Mouse (Mus musculus) macrophage (primary cell): ENCODE results near the gene Grk2. TPM values are rescaled to one million over a fixed set of nuclear protein-coding genes. Genes with fewer than 3 reads are reported as not detected.
A peak's percentile ranks its signal among the peaks of the same experiment; 100 is the strongest.
"Not testable (repeated sequence)": the region's sequence is repeated elsewhere in the genome, so short reads cannot be mapped to it uniquely, and the experiment has no call there.

Source experiments
- H3K27ac ChIP-seq: fragments of 350-480 bp; formaldehyde crosslinking; 2 replicates; pipeline ENCODE4 v1.9.0; 2021
- H3K36me3 ChIP-seq: fragments of 350-480 bp; formaldehyde crosslinking; 2 replicates; pipeline ENCODE4 v1.9.0; 2021; ENCODE audit errors: inconsistent target
- H3K4me3 ChIP-seq: fragments of 350-480 bp; formaldehyde crosslinking; 2 replicates; pipeline ENCODE4 v1.9.0; 2021; ENCODE audit errors: inconsistent target
- H3K79me2 ChIP-seq: fragments of 350-480 bp; formaldehyde crosslinking; 2 replicates; pipeline ENCODE4 v1.9.0; 2021; ENCODE audit errors: inconsistent target
- WGBS: methylation state at CpG from one replicate; pipeline ENCODE4 v1.1.7; 2026; ENCODE audit warnings: inconsistent platforms; ENCODE audit not compliant: missing documents; 5-methylcytosine and 5-hydroxymethylcytosine counted together
- polyA plus RNA-seq: library from polyadenylated mRNA; stranded (reverse); fragments of 250-400 nt; gene quantifications from 3 replicates; pipeline ENCODE4 v1.2.4, GENCODE M21; 2018; ENCODE audit warnings: inconsistent platforms

Grk2 gene
- polyA plus RNA-seq, 1 experiment from 2014 or later, result 131 TPM

DNA sequence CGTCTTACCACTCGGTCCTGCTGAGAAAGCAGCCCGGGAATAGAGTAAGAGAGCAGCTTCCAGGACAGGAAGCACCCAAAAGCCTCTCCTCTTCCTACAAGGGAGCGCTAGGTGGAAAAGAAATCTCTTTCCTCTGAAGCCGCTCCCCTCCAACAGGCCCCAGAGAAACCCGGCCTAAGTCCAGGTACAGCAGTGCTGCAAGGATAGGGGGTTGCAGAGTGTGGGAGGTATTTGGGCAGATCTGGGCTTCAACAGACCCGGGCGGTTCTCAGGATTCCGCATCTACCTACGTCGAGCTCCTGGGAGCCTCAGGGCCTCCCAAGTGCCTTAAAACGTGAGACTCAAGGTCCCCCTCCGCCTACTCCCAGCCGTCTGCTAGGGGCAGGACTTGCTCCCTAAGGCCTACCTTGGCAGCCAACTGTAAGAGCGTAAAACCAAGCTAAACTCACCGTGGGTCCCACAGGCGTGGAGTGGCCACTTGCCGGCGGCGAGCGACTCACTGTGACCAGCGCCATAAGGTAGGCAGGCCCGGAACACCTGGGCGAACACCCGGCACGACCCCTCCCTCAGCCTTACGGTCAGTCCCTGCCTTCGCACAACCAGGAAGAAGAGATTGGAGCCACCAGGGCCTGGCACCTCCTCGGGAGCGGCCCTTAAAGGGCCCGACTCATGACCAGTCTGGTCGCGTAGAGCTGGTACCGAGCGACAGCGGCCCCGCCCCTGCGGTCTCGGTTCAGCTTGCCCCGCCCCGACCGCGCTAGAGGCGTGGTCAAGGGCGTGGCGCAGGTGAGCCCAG lies 37.3 kb downstream of the Grk2 start, which contains the start of gene Ssh3:
Ssh3 (minus strand) TSS at position 615 of the 796 bp plus-strand sequence.
- H3K79me2 ChIP-seq, result peaks cover 22% of the 10 kb centered on the region
- H3K27ac ChIP-seq, result peak within 1 kb of the TSS; percentile 62
- H3K36me3 ChIP-seq, result peaks cover 22% of the 10 kb centered on the region; the same call in 1 of the 2 replicates
- 6% methylated on average over 45 of the region's 46 CpGs for WGBS
- peak within 1 kb of the TSS; percentile 97 for H3K4me3 ChIP-seq

DNA sequence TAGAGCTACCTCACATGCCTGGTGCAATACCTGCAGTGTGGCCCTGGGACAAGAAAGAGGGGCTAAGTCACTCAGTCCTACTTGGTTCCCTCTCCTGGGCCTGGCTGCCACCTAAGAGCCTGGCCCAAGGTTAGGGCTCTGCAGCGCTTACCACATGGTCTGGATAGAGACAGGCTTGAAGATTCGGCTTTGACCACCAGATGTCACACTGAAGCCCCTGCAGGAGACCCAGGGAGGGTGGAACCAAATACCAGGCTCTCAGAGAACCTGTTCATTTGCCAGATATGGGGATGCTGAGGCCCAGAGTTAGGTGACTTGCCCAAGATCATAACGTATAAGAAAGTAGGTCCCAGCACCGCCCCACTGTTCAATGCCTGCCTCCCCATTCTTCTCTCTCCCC lies 40.1 kb downstream of the Grk2 start:
- Histone ChIP-seq H3K4me3 (no peak overlapping the region), H3K79me2 (peaks cover 22% of the 10 kb centered on the region), H3K27ac (no peak overlapping the region), H3K36me3 (peaks cover 22% of the 10 kb centered on the region; the same call in 1 of the 2 replicates)
- 81% methylated on average over 4 of the region's 4 CpGs for whole genome bisulfite sequencing

DNA sequence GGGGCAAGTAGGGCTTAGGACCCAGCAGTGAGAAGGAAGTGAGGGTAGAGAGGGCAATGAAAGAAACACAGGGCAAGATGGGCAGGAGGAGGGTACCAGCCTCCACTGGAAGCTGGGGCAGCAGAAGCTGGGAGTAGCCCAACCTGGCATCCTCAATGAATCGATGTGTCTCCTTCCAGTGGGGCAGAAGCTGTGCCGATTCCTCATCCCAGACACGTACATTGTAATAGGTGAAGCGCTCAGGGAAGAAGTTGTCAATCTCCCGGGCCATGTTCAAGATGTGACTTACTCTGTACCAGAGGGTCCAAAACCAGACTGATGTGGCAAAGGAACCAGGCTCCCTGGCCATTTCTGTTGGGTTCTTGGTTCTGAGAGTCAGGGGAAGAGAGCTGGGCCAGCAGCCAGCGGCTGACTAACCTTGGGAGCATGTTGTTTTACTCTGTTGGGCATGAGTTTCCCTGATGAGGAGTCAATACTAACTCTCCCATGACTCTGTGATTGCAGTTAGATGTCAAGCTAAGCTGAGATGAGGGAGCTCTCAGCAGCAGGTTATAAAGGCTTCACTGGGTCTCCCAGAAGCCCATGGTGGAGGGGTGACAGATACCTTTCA lies 41.7 kb downstream of the Grk2 start:
- peaks cover 22% of the 10 kb centered on the region; the same call in 1 of the 2 replicates for H3K36me3 ChIP-seq
- WGBS, result 100% methylated on average over 6 of the region's 6 CpGs
- 0 out of 2 replicates have a peak overlapping the region, but pooled peaks have one; percentile 88 for H3K27ac ChIP-seq
- no peak overlapping the region for H3K4me3 ChIP-seq
- peaks cover 22% of the 10 kb centered on the region for H3K79me2 ChIP-seq

DNA sequence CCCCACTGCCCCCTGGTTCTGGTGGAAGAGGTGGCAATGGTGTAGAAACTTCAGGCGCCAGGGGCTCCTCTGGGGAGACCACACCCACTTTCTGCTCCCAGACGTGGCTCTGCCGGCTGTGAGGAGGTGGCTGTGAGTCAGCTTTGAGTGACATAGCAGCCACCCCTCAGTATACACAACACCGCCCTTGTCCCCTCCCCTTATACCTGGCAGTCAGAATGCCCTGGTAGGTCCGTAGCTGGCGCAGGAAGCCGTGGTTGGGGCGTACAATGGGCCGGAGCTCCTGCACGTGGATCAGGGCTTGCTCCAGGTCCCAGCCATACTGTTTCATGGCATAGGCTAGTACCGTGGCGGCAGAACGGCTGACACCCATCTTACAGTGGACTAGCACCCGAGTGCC lies 42.3 kb downstream of the Grk2 start:
- peak overlapping the region; percentile 88 for H3K27ac ChIP-seq
- peaks cover 19% of the 10 kb centered on the region for H3K79me2 ChIP-seq
- H3K36me3 ChIP-seq, result peaks cover 22% of the 10 kb centered on the region; the same call in 1 of the 2 replicates
- no peak overlapping the region for H3K4me3 ChIP-seq
- 57% methylated on average over 14 of the region's 14 CpGs for WGBS

DNA sequence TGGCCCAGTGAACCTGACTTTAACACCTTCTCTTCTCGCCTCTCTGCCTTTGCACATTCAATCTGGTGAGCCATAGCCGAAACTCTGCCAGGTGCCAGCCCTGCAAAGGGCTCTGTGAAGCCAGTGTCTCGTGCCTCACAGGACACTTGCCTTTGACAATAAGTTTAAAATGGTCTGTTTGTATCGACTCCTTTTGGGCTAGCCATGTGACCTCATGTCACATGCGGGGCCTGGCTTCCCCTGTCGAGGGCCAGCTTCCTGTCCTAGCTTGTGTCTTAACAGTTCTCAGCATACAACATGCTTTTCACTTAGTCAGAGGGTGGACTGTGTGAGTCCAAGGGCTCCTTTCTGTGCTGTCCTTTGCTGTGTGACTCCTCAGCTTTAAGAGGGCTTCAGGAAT lies 43.3 kb downstream of the Grk2 start:
- Histone ChIP-seq H3K79me2 (peaks cover 9% of the 10 kb centered on the region), H3K4me3 (no peak overlapping the region), H3K36me3 (peaks cover 22% of the 10 kb centered on the region; the same call in 1 of the 2 replicates), H3K27ac (peak overlapping the region; percentile 88)
- 29% methylated on average over 6 of the region's 6 CpGs for WGBS

DNA sequence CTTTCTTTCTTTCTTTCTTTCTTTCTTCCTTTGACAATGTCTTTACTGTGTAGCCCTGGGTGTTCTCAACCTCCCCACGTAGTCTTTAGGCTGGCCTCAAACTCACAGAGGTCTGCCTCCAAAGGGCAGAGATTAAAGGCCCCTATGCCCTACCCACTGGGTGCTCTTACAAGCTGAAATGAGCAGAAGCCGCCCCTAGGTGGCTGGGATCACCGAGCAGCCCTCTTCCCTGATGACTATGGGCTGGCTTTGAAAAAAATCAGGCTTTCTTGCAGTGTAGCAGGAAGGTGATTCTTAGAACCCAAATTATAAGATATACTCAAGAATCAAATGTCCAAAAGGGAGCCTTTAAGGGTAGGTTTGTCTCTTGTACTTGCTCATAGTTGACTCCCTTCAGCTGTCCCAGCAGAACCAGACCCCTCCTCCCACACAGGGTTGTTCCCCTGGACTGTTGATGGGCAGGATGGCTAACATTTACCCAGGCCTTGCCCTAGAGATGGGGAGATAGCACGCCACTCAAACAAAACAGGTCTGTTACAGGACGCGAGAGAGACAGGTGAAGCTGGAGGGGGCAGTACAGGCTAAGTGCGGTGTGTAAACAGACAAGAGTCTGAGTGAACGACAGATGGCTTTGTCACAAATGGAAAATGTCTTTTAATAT lies 44.9 kb downstream of the Grk2 start:
- Histone ChIP-seq H3K4me3 (no peak overlapping the region), H3K79me2 (no peaks in the 10 kb centered on the region), H3K27ac (peak overlapping the region; percentile 38), H3K36me3 (peaks cover 19% of the 10 kb centered on the region; the same call in 1 of the 2 replicates)
- 70% methylated on average over 8 of the region's 8 CpGs for WGBS

DNA sequence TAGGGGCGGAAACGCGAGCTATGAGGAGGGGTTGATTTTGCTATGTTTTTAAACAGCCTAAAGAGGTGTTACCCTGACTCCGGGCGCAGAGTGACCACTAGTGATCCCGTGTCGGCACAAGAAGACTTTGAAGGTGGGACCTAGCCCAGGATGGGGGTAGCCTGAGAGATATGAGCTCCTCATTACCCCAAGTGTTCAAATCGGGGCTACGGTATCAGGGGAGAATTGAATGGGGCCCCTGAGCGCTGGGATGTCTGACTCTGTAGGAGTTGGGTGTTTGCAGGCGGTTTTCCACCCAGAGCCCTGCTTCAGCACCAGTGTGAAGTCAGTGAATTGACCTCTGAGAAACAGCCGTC lies 48.1 kb downstream of the Grk2 start:
- WGBS, result 51% methylated on average over 12 of the region's 12 CpGs
- Histone ChIP-seq H3K36me3 (no peaks in the 10 kb centered on the region), H3K27ac (no peak overlapping the region), H3K79me2 (no peaks in the 10 kb centered on the region), H3K4me3 (peak overlapping the region; percentile 85; the same call in 1 of the 2 replicates)

DNA sequence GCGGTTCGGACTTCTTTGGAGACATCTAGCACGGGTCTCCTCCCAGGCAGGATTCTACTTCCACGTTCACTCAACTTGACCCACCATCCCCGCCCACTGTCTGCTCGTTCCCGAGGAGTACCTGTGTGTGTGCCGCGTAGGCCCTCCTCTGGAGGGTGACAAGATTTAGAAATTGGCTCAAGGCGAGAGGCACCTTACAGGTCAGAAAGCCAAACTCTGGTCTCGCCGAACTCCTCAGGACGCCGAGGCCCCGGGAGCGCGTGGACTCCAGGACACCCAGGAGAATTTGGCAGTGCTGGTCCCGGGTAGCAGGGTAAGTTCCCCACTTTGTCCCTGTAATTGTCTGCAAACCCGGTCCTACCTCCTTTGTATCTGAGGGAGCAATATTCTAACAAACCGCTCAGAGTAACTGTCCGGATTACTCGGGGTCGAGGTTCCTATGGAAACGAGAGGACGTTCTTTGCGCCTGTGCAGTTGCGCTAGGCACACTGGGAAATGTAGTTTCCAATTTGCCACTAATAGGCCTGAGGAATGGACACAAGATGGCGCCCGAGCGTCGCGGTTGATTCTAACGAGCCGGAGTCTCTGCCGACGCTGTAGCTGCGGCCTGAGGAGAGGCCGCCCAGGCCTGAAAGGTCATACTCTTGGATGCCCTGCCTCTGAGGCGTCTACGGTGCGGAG lies 48.7 kb downstream of the Grk2 start:
- Histone ChIP-seq H3K79me2 (no peaks in the 10 kb centered on the region), H3K36me3 (no peaks in the 10 kb centered on the region), H3K27ac (peak overlapping the region; percentile 24; the same call in 1 of the 2 replicates), H3K4me3 (peak overlapping the region; percentile 85)
- under 1% methylated on average over 41 of the region's 41 CpGs for WGBS

DNA sequence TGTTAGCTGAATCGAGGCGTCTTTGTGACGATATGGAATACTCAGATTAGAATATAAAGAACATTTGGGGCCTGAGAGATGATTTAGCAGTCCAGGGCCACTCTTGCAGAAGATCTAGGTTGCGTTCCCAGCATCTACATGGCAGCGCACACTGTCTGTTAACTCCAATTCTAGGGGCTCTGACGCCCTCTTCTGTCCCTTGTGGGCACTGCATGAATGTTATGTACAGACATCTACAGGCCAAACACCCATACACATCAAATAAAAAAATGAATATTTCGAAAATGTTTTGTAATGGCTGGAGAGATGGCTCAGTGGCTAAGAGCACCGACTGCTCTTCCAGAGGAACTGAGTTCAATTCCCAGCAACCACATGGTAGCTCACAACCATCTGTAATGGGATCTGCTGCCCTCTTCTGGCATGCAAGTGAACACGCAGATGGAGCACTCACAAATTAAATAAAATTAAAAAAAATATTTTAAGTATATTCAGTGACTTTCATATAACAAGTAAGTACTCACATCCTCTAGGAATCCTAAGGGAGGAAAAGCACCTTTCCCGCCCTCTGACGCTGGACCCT lies 50.3 kb downstream of the Grk2 start:
- Histone ChIP-seq H3K79me2 (no peaks in the 10 kb centered on the region), H3K27ac (no peak overlapping the region), H3K4me3 (no peak overlapping the region), H3K36me3 (no peaks in the 10 kb centered on the region)
- 91% methylated on average over 10 of the region's 11 CpGs for WGBS

DNA sequence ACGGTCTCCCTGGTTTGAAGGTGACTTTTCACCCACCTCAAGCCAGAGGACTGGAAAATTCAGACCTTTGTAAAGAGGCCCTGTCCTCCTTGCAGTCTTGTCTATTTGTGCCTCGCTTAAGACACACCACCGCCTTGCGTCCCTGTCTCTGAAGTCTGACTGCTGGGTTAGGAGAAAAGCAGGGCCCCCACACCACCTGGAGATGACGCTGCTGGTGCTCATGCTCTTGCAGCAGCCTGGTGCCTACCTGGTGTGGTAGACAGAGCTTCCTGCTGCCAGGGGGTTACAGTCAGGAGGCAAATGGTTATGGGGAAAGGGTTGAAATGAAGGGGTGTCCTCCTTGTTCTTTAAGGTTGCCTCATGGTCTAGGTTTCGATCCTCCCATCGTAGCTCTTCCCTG lies 51.8 kb downstream of the Grk2 start:
- WGBS, result 90% methylated on average over 7 of the region's 7 CpGs
- Histone ChIP-seq H3K27ac (no peak overlapping the region), H3K79me2 (no peaks in the 10 kb centered on the region), H3K36me3 (no peaks in the 10 kb centered on the region), H3K4me3 (no peak overlapping the region)

DNA sequence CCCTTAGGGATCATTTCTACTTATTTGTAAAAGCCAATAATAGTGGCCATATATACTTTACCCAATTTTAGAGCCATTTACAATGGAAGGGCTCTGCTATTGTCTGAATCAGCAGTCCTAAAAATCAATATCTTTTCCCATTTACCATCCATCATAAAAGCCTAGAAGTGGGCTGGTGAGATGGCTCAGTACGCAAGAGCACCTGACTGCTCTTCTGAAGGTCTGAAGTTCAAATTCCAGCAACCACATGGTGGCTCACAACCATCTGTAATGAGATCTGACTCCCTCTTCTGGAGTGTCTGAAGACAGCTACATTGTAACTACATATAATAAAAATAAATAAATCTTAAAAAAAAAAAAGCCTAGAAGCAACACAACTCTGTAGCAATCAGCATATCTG lies 57.3 kb downstream of the Grk2 start:
- H3K4me3 ChIP-seq, H3K27ac ChIP-seq, H3K79me2 ChIP-seq, H3K36me3 ChIP-seq: not testable (repeated sequence)
- WGBS, result 83% methylated on average over 1 of the region's 1 CpGs

DNA sequence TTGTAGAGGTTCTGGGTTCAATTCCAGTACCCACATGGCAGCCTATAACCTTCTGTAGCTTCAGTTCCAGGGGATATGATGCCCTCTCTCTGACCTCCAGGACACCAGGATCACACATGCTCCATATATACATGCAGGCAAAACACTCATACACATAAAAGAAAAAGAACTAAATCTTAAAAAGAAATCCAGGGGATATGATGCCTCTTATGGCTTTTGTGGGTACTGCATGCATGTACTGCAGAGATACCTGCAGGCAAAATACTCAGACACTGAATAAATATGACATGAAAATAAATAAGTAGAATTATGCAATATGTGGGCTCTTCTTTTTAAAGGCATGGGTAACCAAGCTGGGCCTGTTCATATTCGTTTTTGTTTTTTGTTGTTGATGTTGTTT lies 59.0 kb downstream of the Grk2 start:
- 71% methylated on average over 1 of the region's 1 CpGs for WGBS
- H3K27ac ChIP-seq, result no peak overlapping the region
- no peaks in the 10 kb centered on the region for H3K79me2 ChIP-seq

DNA sequence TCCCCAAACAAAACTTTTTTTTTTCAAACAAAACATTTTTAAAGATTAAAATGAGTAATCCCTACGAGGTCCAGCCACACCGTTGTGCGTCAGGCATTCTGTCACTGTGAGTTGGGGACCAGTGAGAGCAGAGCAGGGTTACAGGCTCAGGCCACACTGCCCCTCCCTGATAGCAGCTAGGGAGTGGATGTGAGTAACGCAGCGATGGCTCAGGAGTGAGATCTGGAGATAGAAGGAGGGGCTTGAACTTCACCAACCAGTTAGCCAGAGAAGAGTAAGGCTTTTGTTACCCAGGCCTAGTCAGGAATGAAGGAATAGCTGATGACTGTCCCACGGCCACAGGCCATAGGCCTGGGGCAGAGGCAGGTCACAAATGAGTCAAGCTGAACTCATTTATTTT lies 61.2 kb downstream of the Grk2 start:
- H3K4me3 ChIP-seq, result no peak overlapping the region
- no peaks in the 10 kb centered on the region for H3K36me3 ChIP-seq
- 95% methylated on average over 6 of the region's 6 CpGs for WGBS

More for the DNA sequence above, 59.0 kb downstream of the Grk2 start:
- Histone ChIP-seq H3K4me3 (no peak overlapping the region), H3K36me3 (no peaks in the 10 kb centered on the region)

DNA sequence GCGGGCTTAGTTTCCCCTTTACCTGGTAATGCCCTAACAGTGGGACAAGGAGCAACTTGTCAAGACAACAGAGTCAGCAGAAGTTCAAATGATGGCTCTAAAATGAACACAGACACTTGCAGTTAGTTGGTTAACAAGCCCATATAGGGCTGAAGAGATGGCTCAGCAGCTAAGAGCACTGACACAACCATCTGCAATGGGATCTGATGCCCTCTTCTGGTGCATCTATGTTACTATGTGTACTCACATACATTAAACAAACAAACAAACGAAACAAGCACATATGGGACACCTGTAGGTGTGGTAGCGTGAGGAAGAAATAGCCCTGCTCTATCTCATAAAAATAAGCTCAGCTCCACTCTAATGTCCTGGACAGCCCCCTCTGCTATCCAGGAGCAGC lies 63.6 kb downstream of the Grk2 start:
- Histone ChIP-seq H3K36me3 (no peaks in the 10 kb centered on the region), H3K4me3 (no peak overlapping the region), H3K27ac (no peak overlapping the region), H3K79me2 (no peaks in the 10 kb centered on the region)
- WGBS, result 86% methylated on average over 3 of the region's 3 CpGs

More for the DNA sequence above, 61.2 kb downstream of the Grk2 start:
- Histone ChIP-seq H3K27ac (no peak overlapping the region), H3K79me2 (no peaks in the 10 kb centered on the region)
